Mouse (Mus musculus) liver, postnatal 0 days (tissue): Measurements from ENCODE around the gene Mgp. TPM values are rescaled to one million over a fixed set of nuclear protein-coding genes. Genes with fewer than 3 reads are reported as not detected.

ENCODE experiments used
- ATAC-seq: fragments of 200-750 bp; cut with Nextera tagmentation; 2 replicates; pipeline ENCODE4 v1.8.0; 2017; ENCODE audit warnings: mild to moderate bottlenecking, moderate library complexity
- DNase-seq: peaks from one replicate; pipeline ENCODE4 v3.0.0-alpha.2; 2016
- H3K27ac ChIP-seq: fragments of 300-500 bp; sonication (generic); 2 replicates; pipeline ENCODE4 v1.5.1; 2014; ENCODE audit warnings: antibody characterized with exemption, moderate library complexity, mild to moderate bottlenecking, low read depth
- H3K27me3 ChIP-seq: fragments of 300-500 bp; sonication (generic); 2 replicates; pipeline ENCODE4 v1.6.1; 2014; ENCODE audit warnings: low read length, control low read depth, mixed read lengths; ENCODE audit not compliant: insufficient read depth
- H3K36me3 ChIP-seq: fragments of 300-500 bp; sonication (generic); replicated peaks from 2 replicates; pipeline ENCODE4 v1.6.1; 2014; ENCODE audit warnings: mild to moderate bottlenecking, control low read depth, low read length, moderate library complexity, mixed read lengths; ENCODE audit not compliant: insufficient read depth
- H3K4me1 ChIP-seq: fragments of 300-500 bp; sonication (generic); 2 replicates; pipeline ENCODE4 v1.6.1; 2014; ENCODE audit warnings: antibody characterized with exemption, mild to moderate bottlenecking, control low read depth; ENCODE audit not compliant: insufficient read depth
- H3K4me2 ChIP-seq: fragments of 300-500 bp; sonication (generic); 2 replicates; pipeline ENCODE4 v1.6.1; 2014; ENCODE audit warnings: low read depth, mild to moderate bottlenecking, low read length, moderate library complexity, mixed read lengths
- H3K4me3 ChIP-seq: fragments of 300-500 bp; sonication (generic); 2 replicates; pipeline ENCODE4 v1.5.1; 2014; ENCODE audit warnings: low read depth, low read length
- H3K9ac ChIP-seq: fragments of 300-500 bp; sonication (generic); replicated peaks from 2 replicates; pipeline ENCODE4 v1.6.1; 2014; ENCODE audit warnings: mild to moderate bottlenecking, moderate library complexity
- H3K9me3 ChIP-seq: fragments of 300-500 bp; sonication (generic); 2 replicates; pipeline ENCODE4 v1.6.1; 2016; ENCODE audit warnings: mild to moderate bottlenecking, control low read depth, low read length, mixed read lengths
- CTCF ChIP-seq: sonication (generic); IDR thresholded peaks from 2 replicates; pipeline ENCODE4 v1.5.1; 2016; ENCODE audit warnings: antibody characterized with exemption, low read depth
- EP300 ChIP-seq: IDR thresholded peaks from 2 replicates; pipeline ENCODE4 v1.6.1; 2016; ENCODE audit warnings: antibody characterized with exemption, low read depth, mild to moderate bottlenecking
- WGBS: fragments of 180-500 bp; shearing (Covaris S2); extraction: QIAGEN DNeasy Blood & Tissue Kit; methylation state at CpG from one replicate; pipeline ENCODE4 v1.1.7; 2014; ENCODE audit not compliant: insufficient replicate concordance; 5-methylcytosine and 5-hydroxymethylcytosine counted together
- polyA plus RNA-seq: library from polyadenylated mRNA; unstranded; fragments of >200 nt; fragmentation: Nextera tagmentation; extraction: Ambion mirVana; gene quantifications from 2 replicates; pipeline ENCODE4 v1.2.1, GENCODE M21; 2015

Gene Mgp
- 4.5 and 6.2 TPM in 2 replicates for polyA plus RNA-seq

GRCm38 (mm10) chr6:136875670-136876069 is at the start of gene Mgp:
TSS of gene Mgp (minus strand) at chr6:136875823.
- H3K27ac ChIP-seq, result no peak within 1 kb of the TSS

GRCm38 (mm10) chr6:136925049-136925448 is 49.4 kb upstream of the Mgp start:
- DNase-seq, result no peak
- H3K4me1 ChIP-seq, result no peaks in the 10 kb centered on the region
- H3K27me3 ChIP-seq, result no peaks in the 10 kb centered on the region
- no peaks in the 10 kb centered on the region for H3K9me3 ChIP-seq
- peaks cover 56% of the 10 kb centered on the region for H3K36me3 ChIP-seq
- H3K4me3 ChIP-seq, result no peak overlapping the region
- ATAC-seq, result no peak
- no peak overlapping the region for H3K4me2 ChIP-seq
- TF ChIP-seq EP300, result no peak
- no peak for TF ChIP-seq CTCF
- 58% methylated on average over 8 of the region's 8 CpGs for WGBS
- H3K27ac ChIP-seq, result no peak overlapping the region
- no peak overlapping the region for H3K9ac ChIP-seq

More at GRCm38 (mm10) chr6:136875670-136876069, at the start of gene Mgp:
- Histone ChIP-seq H3K9me3 (no peaks in the 10 kb centered on the region), H3K4me2 (no peak within 1 kb of the TSS), H3K4me1 (no peaks in the 10 kb centered on the region), H3K36me3 (no peaks in the 10 kb centered on the region), H3K27me3 (no peaks in the 10 kb centered on the region), H3K4me3 (no peak within 1 kb of the TSS), H3K9ac (no peak within 1 kb of the TSS)
- ATAC-seq (no peak), DNase-seq (no peak)
- TF ChIP-seq CTCF, result no peak
- TF ChIP-seq EP300, result no peak
- 52% methylated on average over 9 of the region's 9 CpGs for WGBS

GRCm38 (mm10) chr6:136923532-136923931 is 47.9 kb upstream of the Mgp start, which contains the start of gene Pde6h:
TSS of gene Pde6h (plus strand) at chr6:136923832.
- Histone ChIP-seq H3K27me3 (no peaks in the 10 kb centered on the region), H3K36me3 (peaks cover 48% of the 10 kb centered on the region), H3K4me3 (no peak within 1 kb of the TSS), H3K9me3 (no peaks in the 10 kb centered on the region), H3K4me1 (no peaks in the 10 kb centered on the region), H3K9ac (no peak within 1 kb of the TSS), H3K4me2 (no peak within 1 kb of the TSS), H3K27ac (no peak within 1 kb of the TSS)
- ATAC-seq, result no peak
- WGBS, result 87% methylated on average over 8 of the region's 8 CpGs
- no peak for TF ChIP-seq EP300
- TF ChIP-seq CTCF, result no peak
- no peak for DNase-seq

- no peak for DNase-seq
- no peak for ATAC-seq
- no peak overlapping the region for H3K4me3 ChIP-seq
- H3K9ac ChIP-seq, result no peak overlapping the region
- no peaks in the 10 kb centered on the region for H3K4me1 ChIP-seq
- H3K4me2 ChIP-seq, result no peak overlapping the region
- H3K27ac ChIP-seq, result no peak overlapping the region
- 81% methylated on average over 7 of the region's 7 CpGs for WGBS
- H3K36me3 ChIP-seq, result peaks cover 45% of the 10 kb centered on the region
- TF ChIP-seq CTCF, result no peak
- TF ChIP-seq EP300, result no peak
- H3K9me3 ChIP-seq, result no peaks in the 10 kb centered on the region
- H3K27me3 ChIP-seq, result no peaks in the 10 kb centered on the region
Observed at GRCm38 (mm10) chr6:136922871-136923270, 47.2 kb upstream of the Mgp start.

- H3K4me3 ChIP-seq, result no peak within 1 kb of the TSS
- H3K27me3 ChIP-seq, result no peaks in the 10 kb centered on the region
- H3K4me1 ChIP-seq, result no peaks in the 10 kb centered on the region
- ATAC-seq, result no peak
- H3K9me3 ChIP-seq, result no peaks in the 10 kb centered on the region
- no peak for DNase-seq
- TF ChIP-seq EP300 (no peak), CTCF (no peak)
- H3K4me2 ChIP-seq, result no peak within 1 kb of the TSS
- no peak within 1 kb of the TSS for H3K27ac ChIP-seq
- WGBS, result 60% methylated on average over 5 of the region's 5 CpGs
- no peak within 1 kb of the TSS for H3K9ac ChIP-seq
- H3K36me3 ChIP-seq, result peaks cover 37% of the 10 kb centered on the region
Observed at GRCm38 (mm10) chr6:136922080-136922479, 46.5 kb upstream of the Mgp start, which contains the start of gene Erp27. TSS of gene Erp27 (minus strand) at chr6:136922180.

- Histone ChIP-seq H3K4me2 (no peak overlapping the region), H3K9ac (no peak overlapping the region), H3K27ac (no peak overlapping the region), H3K4me1 (no peaks in the 10 kb centered on the region), H3K4me3 (no peak overlapping the region), H3K27me3 (no peaks in the 10 kb centered on the region), H3K36me3 (peaks cover 34% of the 10 kb centered on the region), H3K9me3 (no peaks in the 10 kb centered on the region)
- 54% methylated on average over 7 of the region's 7 CpGs for WGBS
- ATAC-seq (no peak), DNase-seq (no peak)
- no peak for TF ChIP-seq EP300
- TF ChIP-seq CTCF, result no peak
Observed at GRCm38 (mm10) chr6:136921601-136922000, 46.0 kb upstream of the Mgp start.
